Mouse (Mus musculus) liver, adult 2 months (tissue): Measurements from ENCODE around the gene Cd27. TPM values are rescaled to one million over a fixed set of nuclear protein-coding genes. Genes with fewer than 3 reads are reported as not detected.

Experiments used
- DNase-seq: peaks from one replicate; pipeline ENCODE4 v3.0.0-alpha.2; 2011; ENCODE audit warnings: low read depth, low spot score; ENCODE audit errors: extremely low read depth
- H3K27ac ChIP-seq: fragments of 200-500 bp; replicated peaks from 2 replicates; pipeline ENCODE4 v1.5.1; 2012; ENCODE audit warnings: low read depth, mild to moderate bottlenecking, control low read depth, inconsistent platforms, low read length; ENCODE audit not compliant: insufficient read depth
- H3K27me3 ChIP-seq: fragments of 200-500 bp; 2 replicates; pipeline ENCODE4 v1.6.1; 2012; ENCODE audit warnings: mild to moderate bottlenecking, moderate library complexity, low read length, inconsistent platforms; ENCODE audit not compliant: control insufficient read depth, insufficient read depth
- H3K36me3 ChIP-seq: fragments of 200-500 bp; 2 replicates; pipeline ENCODE4 v1.6.1; 2012; ENCODE audit warnings: low read length, inconsistent platforms; ENCODE audit not compliant: control insufficient read depth, insufficient read depth
- H3K4me1 ChIP-seq: fragments of 200-500 bp; 2 replicates; pipeline ENCODE4 v1.6.1; 2011; ENCODE audit warnings: low read length; ENCODE audit not compliant: control insufficient read depth, insufficient read depth
- H3K4me3 ChIP-seq: fragments of 200-500 bp; 2 replicates; pipeline ENCODE4 v1.5.1; 2011; ENCODE audit warnings: low read depth, mild to moderate bottlenecking, control low read depth, low read length, moderate library complexity; ENCODE audit not compliant: insufficient read depth
- H3K79me2 ChIP-seq: fragments of 200-500 bp; 2 replicates; pipeline ENCODE4 v1.6.1; 2012; ENCODE audit warnings: inconsistent platforms, mild to moderate bottlenecking, low read length, moderate library complexity; ENCODE audit not compliant: control insufficient read depth, insufficient read depth
- H3K9ac ChIP-seq: fragments of 200-500 bp; 2 replicates; pipeline ENCODE4 v1.6.1; 2012; ENCODE audit warnings: low read depth, mild to moderate bottlenecking, control low read depth, inconsistent platforms, low read length
- CTCF ChIP-seq: fragments of 200-500 bp; IDR thresholded peaks from 2 replicates; pipeline ENCODE4 v1.5.1; 2011; ENCODE audit warnings: low read depth, low read length, control low read depth
- POLR2A ChIP-seq: fragments of 200-500 bp; IDR thresholded peaks from 2 replicates; pipeline ENCODE4 v1.6.1; 2011; ENCODE audit warnings: low read length, control low read depth; ENCODE audit not compliant: insufficient read depth; ENCODE audit errors: extremely low read depth
- WGBS: fragments of 180-500 bp; shearing (Covaris S2); methylation state at CpG from one replicate; pipeline ENCODE4 v1.1.7; 2018; 5-methylcytosine and 5-hydroxymethylcytosine counted together
- polyA plus RNA-seq: library from polyadenylated mRNA; depleted of rRNA; stranded (reverse); fragments of >200 nt; gene quantifications from 2 replicates; pipeline ENCODE4 v1.2.3, GENCODE M21; 2012
- total RNA-seq: library from RNA; depleted of rRNA; stranded (reverse); fragments of >200 nt; gene quantifications from 2 replicates; pipeline ENCODE4 v1.2.3, GENCODE M21; 2014

The Cd27 gene
- total and polyA plus RNA-seq, 2 experiments = 0.65 to 0.87 TPM

- Histone ChIP-seq H3K27ac (no peak overlapping the region), H3K4me1 (no peaks in the 10 kb centered on the region), H3K79me2 (no peaks in the 10 kb centered on the region), H3K9ac (no peak overlapping the region), H3K4me3 (no peak overlapping the region), H3K36me3 (no peaks in the 10 kb centered on the region), H3K27me3 (no peaks in the 10 kb centered on the region)
- 95% methylated on average over 5 of the region's 5 CpGs for WGBS
- DNase-seq = no peak
- TF ChIP-seq CTCF (no peak), POLR2A (no peak)
Observed at GRCm38 (mm10) chr6:125239547-125239946, 2.7 kb upstream of the Cd27 start.

GRCm38 (mm10) chr6:125238396-125238795 lies 1.6 kb upstream of the Cd27 start:
- Histone ChIP-seq H3K9ac (no peak overlapping the region), H3K27ac (no peak overlapping the region), H3K4me3 (no peak overlapping the region), H3K27me3 (no peaks in the 10 kb centered on the region), H3K79me2 (no peaks in the 10 kb centered on the region), H3K36me3 (no peaks in the 10 kb centered on the region), H3K4me1 (no peaks in the 10 kb centered on the region)
- no peak for DNase-seq
- TF ChIP-seq CTCF = no peak
- TF ChIP-seq POLR2A = no peak
- 68% methylated on average over 6 of the region's 6 CpGs for WGBS

GRCm38 (mm10) chr6:125237421-125237820 lies 611 bp upstream of the Cd27 start:
- Histone ChIP-seq H3K36me3 (no peaks in the 10 kb centered on the region), H3K79me2 (no peaks in the 10 kb centered on the region; the same call in 1 of the 2 replicates), H3K4me1 (peaks cover 2% of the 10 kb centered on the region), H3K27ac (no peak overlapping the region), H3K27me3 (no peaks in the 10 kb centered on the region), H3K9ac (no peak overlapping the region), H3K4me3 (no peak overlapping the region)
- 82% methylated on average over 4 of the region's 4 CpGs for WGBS
- no peak for DNase-seq
- TF ChIP-seq POLR2A (no peak), CTCF (no peak)

- Histone ChIP-seq H3K9ac (no peak overlapping the region), H3K27ac (no peak overlapping the region)
Observed at GRCm38 (mm10) chr6:125236341-125236740, 469 bp downstream of the Cd27 start.

GRCm38 (mm10) chr6:125234520-125234828 lies 2.3 kb downstream of the Cd27 start:
- Histone ChIP-seq H3K4me3 (peak overlapping the region; percentile 8; the same call in 1 of the 2 replicates), H3K9ac (no peak overlapping the region), H3K79me2 (peaks cover 4% of the 10 kb centered on the region; the same call in 1 of the 2 replicates), H3K36me3 (0 out of 2 replicates have a peak, but pooled peaks cover under 1% of the 10 kb centered on the region), H3K27ac (peak overlapping the region; percentile 50), H3K4me1 (peaks cover 6% of the 10 kb centered on the region), H3K27me3 (no peaks in the 10 kb centered on the region)
- no peak for TF ChIP-seq POLR2A
- no peak for TF ChIP-seq CTCF
- DNase-seq = no peak
- 75% methylated on average over 5 of the region's 5 CpGs for WGBS

More at GRCm38 (mm10) chr6:125236341-125236740, 469 bp downstream of the Cd27 start:
- H3K79me2 ChIP-seq = no peaks in the 10 kb centered on the region; the same call in 1 of the 2 replicates
- no peak overlapping the region for H3K4me3 ChIP-seq
- H3K4me1 ChIP-seq = peaks cover 3% of the 10 kb centered on the region
- no peaks in the 10 kb centered on the region for H3K27me3 ChIP-seq
- WGBS = 95% methylated on average over 6 of the region's 6 CpGs
- TF ChIP-seq POLR2A (no peak), CTCF (no peak)
- no peaks in the 10 kb centered on the region for H3K36me3 ChIP-seq
- DNase-seq = no peak

GRCm38 (mm10) chr6:125233816-125234519 lies 2.8 kb downstream of the Cd27 start:
- H3K9ac ChIP-seq = no peak overlapping the region
- peaks cover 3% of the 10 kb centered on the region; the same call in 1 of the 2 replicates for H3K36me3 ChIP-seq
- peaks cover 6% of the 10 kb centered on the region for H3K4me1 ChIP-seq
- peaks cover 4% of the 10 kb centered on the region; the same call in 1 of the 2 replicates for H3K79me2 ChIP-seq
- TF ChIP-seq POLR2A = no peak
- 59% methylated on average over 7 of the region's 7 CpGs for WGBS
- H3K27ac ChIP-seq = peak overlapping the region; percentile 50
- DNase-seq = no peak
- H3K4me3 ChIP-seq = peak overlapping the region; percentile 8; the same call in 1 of the 2 replicates
- no peaks in the 10 kb centered on the region for H3K27me3 ChIP-seq
